Mouse (Mus musculus) frontal cortex, adult (tissue): ENCODE data around the gene Noxo1.
"Not testable (repeated sequence)": the region's sequence is repeated elsewhere in the genome, so short reads cannot be mapped to it uniquely, and the experiment has no call there.

Source experiments
- ATAC-seq: cut with Nextera tagmentation; 2 replicates; pipeline ENCODE4 v1.9.2; 2017; ENCODE audit warnings: mild to moderate bottlenecking, moderate library complexity, mixed read lengths; ENCODE audit not compliant: low TSS enrichment

Noxo1 gene

GRCm38 (mm10) chr17:24676877-24677276 is 19.2 kb upstream of the Noxo1 start:
- ATAC-seq = no peak

DNA sequence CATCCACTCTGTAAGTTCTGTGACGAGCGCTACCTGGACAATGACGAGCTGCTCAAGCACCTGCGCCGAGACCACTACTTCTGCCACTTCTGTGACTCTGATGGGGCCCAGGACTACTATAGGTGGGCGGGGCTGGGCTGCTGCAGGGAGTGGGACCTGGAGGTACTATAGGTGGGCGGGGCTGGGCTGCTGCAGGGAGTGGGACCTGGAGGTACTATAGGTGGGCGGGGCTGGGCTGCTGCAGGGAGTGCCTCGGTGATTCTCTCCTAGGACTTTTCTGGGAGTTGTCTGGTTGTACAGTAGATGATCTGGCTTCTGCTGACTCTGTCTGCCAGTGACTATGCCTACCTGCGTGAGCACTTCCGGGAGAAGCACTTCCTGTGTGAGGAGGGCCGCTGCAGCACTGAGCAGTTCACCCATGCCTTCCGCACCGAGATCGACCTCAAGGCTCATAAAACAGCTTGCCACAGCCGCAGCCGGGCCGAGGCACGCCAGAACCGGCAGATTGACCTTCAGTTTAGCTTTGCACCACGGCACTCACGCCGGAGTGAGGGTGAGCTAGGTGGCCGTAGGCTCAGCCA is 18.4 kb upstream of the Noxo1 start:
- no peak for ATAC-seq

DNA sequence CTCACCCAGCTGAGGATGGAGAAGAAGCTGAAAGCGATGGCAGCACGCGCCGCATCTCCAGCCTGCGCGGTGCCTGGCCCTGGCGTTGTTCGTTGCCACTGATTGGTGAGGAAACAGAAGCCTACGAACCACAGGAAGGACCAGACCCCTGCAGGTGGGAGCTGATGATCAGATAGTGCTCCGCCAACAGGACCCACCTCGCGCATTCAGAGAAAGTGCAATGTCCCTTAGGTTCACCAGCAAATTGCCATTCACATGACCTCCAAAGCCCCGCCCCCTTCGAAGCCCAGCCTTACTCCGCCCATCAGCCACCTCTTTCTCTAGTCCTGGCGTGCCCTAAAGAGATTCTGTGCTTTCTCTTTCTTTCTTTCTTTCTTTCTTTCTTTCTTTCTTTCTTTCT is 9.5 kb upstream of the Noxo1 start:
- no peak for ATAC-seq

DNA sequence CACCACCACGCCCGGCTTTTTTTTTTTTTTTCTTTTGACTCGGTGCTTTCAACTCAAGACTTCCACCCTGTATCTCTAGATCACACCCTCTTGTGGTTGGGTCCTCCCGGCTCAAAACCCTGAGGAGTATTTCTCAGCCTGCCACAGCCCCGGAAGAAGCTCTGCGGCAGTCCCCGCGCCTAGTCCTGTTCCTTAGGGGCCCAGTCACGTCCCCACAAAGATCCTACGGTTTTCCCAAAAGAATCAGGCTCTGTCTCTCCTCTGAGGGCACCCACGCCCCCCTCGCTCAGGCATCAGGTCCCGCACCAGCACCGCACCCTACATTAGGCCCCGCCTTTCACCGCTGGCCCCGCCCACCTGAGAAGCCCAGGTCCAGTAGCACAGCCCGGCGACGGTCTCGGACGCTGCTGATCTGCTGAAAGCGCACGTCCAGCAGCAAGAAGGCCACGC is 8.9 kb upstream of the Noxo1 start:
- ATAC-seq = no peak

DNA sequence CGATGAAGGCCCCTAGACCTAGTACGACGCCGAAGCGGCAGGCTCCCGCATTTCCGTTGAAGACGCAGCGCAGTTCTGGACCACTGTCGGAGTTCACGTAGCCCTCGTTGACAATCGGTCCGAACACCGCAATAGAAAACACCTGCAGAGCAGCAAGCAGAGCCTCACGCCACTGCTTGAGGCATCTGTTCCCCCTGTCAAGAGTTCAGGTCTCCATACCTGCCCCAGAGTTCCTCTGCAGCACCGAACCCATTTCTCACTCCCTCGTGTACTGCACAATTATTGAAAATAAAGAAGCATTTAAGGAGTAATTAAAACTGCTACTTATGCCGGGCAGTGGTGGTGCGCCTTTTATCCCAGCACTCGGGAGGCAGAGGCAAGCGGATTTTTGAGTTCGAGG is 8.4 kb upstream of the Noxo1 start:
- ATAC-seq = no peak

GRCm38 (mm10) chr17:24689251-24690081 is 6.6 kb upstream of the Noxo1 start, which contains the start of gene Syngr3:
Gene Syngr3 (minus strand): TSS chr17:24689955.
- peak; percentile 51; the same call in 1 of the 2 replicates for ATAC-seq

- ATAC-seq = no peak
These were observed 3.6 kb upstream of the Noxo1 start for GRCm38 (mm10) chr17:24692385-24692784.

DNA sequence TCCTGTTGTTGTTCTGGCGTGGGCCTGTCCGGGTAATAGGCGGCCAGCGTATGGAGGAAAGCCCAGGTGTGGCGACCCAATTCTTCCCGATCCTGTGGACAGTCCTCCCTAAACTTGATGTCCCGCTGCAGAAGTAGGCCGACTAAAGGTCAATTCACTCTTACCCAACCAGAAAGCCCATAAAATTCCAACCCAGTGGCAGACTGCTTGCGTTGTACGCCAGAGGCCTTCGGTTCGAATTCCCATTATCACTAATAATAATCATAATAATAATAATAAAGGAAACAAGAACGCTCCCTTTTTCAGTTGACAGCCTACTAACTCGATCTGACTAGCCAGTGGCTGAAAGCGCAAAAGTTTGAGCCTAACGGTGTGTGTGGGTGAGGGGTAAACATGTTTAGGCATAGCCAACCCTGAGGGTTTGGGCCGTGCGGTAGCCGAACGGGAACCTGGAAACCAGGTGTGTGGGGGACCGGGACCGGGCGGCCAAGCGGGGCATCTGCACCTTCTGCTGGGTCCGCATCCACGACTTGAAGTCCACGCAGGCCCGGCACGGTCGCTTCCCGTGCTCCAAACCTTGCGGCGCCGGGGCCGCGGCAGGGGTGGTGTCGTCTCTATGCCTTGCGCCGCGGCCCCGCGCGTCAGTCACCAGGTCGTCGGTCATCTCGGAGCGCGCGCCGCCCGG is 566 bp upstream of the Noxo1 start:
- peak; percentile 5; the same call in 1 of the 2 replicates for ATAC-seq

- no peak for ATAC-seq
These were observed 2.0 kb downstream of the Noxo1 start for GRCm38 (mm10) chr17:24697985-24698384.

- no peak for ATAC-seq
These were observed 2.7 kb downstream of the Noxo1 start for GRCm38 (mm10) chr17:24698715-24699114.

- ATAC-seq = no peak
These were observed 3.4 kb downstream of the Noxo1 start for GRCm38 (mm10) chr17:24699473-24699872.

- ATAC-seq = no peak
These were observed 5.2 kb downstream of the Noxo1 start for GRCm38 (mm10) chr17:24701251-24701650.

- no peak for ATAC-seq
These were observed 9.8 kb downstream of the Noxo1 start for GRCm38 (mm10) chr17:24705821-24706220.

DNA sequence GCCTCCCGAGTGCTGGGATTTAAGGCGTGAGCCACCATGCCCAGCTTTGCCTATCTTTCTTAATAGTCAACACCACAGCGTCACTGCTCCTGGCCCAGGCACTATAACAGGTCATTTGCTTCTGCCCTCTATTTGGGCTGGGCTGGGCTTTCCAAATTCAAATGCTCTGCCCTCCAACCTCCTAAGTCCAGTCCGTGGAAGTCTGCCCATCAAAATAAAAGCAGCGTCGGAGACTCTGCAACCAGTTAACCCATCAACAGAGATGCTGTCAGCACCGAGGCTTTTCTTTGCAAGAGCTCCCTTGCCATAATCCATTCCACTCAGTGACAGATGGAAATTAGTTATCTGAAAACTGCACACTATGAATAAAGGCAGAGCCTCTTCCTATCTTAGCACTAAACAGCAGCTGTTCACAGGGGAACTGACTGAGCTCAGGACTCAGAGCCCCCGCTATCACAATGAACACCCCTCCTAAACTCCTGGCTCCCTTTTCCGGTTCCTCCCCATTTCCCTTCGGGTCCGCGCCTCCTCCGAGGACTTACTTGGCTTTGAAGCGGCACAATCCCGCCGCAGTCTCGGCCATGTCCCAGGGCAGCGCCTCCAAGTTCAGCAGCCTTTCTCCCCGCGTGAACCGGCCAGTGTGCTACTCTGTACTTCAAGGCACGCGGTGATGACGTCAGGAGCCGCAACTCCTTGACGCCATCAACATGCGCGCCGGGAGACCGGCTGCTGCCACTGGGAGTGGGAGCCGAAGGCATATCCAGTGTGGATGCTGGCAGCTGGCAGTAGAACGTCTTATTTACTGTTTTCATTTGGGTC is 11.2 kb downstream of the Noxo1 start, which contains the start of gene Tbl3:
Gene Tbl3 (minus strand): TSS at position 679 of the 819 bp plus-strand sequence.
- peak; percentile 74; the same call in 1 of the 2 replicates for ATAC-seq

GRCm38 (mm10) chr17:24707801-24708425 is 11.9 kb downstream of the Noxo1 start:
- peak; percentile 45; the same call in 1 of the 2 replicates for ATAC-seq

- ATAC-seq = no peak
These were observed 12.6 kb downstream of the Noxo1 start for GRCm38 (mm10) chr17:24708646-24709045.

- ATAC-seq = no peak
These were observed 19.5 kb downstream of the Noxo1 start for GRCm38 (mm10) chr17:24715556-24715955.

DNA sequence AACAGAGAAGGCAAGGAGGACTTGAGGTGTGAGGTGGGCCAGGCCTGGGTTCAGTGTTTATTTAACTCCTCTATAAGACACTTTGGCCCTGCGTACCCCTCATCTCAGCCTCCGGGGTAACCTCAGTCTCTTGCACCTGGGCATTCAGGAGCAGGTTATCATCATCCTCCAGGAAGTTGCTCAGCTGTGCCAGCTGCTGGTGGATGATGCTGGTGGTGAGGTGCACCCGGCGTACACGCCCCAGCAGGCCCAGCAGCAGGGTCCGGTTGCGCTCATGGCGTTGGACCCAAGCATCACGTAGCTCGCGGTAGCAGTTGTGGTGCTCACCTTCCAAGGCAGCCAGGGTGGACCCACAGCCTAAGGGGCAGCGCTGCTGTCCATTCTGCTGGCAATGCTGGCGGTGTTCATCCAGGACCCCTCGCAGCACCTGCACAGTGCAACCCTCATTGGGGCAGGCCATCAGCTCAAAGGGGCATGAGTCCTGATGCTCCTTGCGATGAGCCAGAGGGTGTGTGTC is 20.2 kb downstream of the Noxo1 start:
- ATAC-seq = no peak

- ATAC-seq = no peak
These were observed 21.9 kb downstream of the Noxo1 start, which contains the start of the genes Rnf151 and Rps2 for GRCm38 (mm10) chr17:24717943-24718342. Gene Rnf151 (minus strand): TSS chr17:24718063. Gene Rps2 (plus strand): TSS chr17:24718116.

DNA sequence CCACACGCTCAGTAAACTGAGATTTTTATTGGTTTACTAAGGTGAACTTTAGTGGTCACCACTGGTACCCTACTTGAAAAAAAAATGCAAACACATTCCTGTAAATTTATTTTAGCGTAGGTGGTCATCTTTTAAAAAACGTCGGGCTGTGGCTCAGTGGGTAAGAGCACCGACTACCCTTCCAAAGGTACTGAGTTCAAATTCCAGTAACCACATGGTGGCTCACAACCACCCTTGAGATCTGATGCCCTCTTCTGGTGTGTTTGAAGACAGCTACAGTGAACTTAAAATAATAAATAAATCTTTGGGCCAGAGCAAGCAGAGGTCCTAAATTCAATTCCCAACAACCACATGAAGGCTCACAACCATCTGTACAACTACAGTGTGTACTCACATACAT is 22.9 kb downstream of the Noxo1 start:
- not testable (repeated sequence) for ATAC-seq
